Mouse (Mus musculus) thymus, adult 2 months (tissue): ENCODE measurements around the gene Creb3.

ENCODE experiments used
- CTCF ChIP-seq: fragments of 200-500 bp; IDR thresholded peaks from 2 replicates; pipeline ENCODE4 v1.5.1; 2012; ENCODE audit warnings: mild to moderate bottlenecking, control low read depth, low read length, moderate library complexity, borderline replicate concordance; ENCODE audit not compliant: control insufficient read depth, poor library complexity, insufficient read depth; ENCODE audit errors: extremely low read depth
- POLR2A ChIP-seq: fragments of 200-500 bp; IDR thresholded peaks from 2 replicates; pipeline ENCODE4 v1.6.1; 2012; ENCODE audit warnings: mild to moderate bottlenecking, low read length, control low read depth, moderate library complexity; ENCODE audit not compliant: control insufficient read depth, poor library complexity, insufficient read depth; ENCODE audit errors: extremely low read depth

DNA sequence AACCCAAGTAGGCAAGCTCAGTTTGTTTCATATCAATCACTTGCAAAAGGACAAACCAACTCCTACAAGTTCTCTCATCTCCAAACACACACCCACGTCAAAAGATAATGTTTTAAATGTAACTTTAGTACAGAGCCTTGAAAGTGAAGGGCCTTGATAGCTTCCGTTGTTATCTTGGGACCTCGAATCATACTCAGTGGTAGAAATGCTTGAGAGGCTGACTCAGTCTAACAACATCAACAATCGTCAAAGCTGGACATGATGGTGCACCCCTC lies 1.4 kb downstream of the Creb3 start:
- TF ChIP-seq CTCF (no peak), POLR2A (no peak)
